Mouse (Mus musculus) kidney, adult 2 months (tissue): ENCODE data around the gene Ppil1.

Experiments used
- CTCF ChIP-seq: fragments of 200-500 bp; conservative IDR thresholded peaks from 2 replicates; pipeline ENCODE4 v1.5.1; 2011; ENCODE audit warnings: low read depth, mild to moderate bottlenecking, control low read depth, low read length, moderate library complexity, mixed read lengths; ENCODE audit not compliant: insufficient read depth, insufficient read length
- POLR2A ChIP-seq: fragments of 200-500 bp; IDR thresholded peaks from one replicate; pipeline ENCODE4 v1.6.1; 2011; ENCODE audit warnings: low read depth, low read length, control low read depth

DNA sequence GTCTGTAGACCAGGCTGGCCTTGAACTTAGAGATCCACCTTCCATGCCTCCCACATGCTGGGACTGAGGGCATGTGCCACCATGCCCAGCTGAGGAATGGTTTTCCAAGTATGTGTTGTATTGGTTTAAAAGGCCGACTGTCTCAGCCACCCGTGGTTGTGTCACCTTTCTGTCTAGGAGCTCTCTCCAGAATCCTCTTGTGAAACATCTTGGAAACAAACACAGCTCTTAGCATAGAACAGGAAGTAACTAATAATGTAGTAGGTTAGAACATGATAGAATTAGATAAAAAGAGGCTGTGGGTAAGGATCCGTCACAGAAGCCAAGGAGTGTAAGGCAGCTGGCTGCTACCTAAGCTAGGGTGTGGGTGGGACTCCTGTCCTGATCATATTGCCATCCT lies 29.0 kb upstream of the Ppil1 start:
- TF ChIP-seq POLR2A (no peak), CTCF (no peak)
